Mouse (Mus musculus): Measurements from ENCODE around the gene Mtg2. TPM values are rescaled to one million over a fixed set of nuclear protein-coding genes. Genes with fewer than 3 reads are reported as not detected.
A peak's percentile ranks its signal among the peaks of the same experiment; 100 is the strongest.

The Mtg2 gene
- total and polyA plus RNA-seq, 2 experiments from 2014 or later, result 17.2 to 23.9 TPM

DNA sequence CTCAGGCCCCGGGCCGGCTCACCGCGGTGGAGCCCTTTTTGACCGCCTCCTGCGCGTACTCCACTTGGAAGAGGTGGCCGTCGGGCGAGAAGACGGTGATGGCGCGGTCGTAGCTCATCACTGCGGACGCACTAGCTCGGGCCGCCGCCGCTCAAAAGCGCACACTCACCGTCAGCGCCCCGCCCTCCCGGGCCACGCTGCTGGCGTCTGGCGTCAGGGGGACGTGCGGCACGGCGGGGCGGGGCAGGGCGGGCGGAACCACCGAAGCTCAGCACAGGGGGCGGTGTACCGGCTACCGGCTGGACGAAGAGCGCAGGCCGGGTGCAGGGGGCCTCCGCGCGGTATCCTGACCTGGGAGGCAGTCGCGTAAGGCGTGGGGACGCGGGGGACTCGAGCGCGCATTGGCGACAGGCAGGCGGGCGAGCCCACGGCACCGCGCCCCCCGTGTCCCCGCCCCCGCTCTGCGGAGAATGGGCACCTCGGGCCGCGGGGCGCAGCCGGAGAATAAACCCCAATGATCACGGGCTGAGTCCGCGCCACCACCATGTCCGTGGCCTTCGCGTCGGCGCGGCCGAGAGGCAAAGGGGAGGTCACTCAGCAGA is 28.0 kb upstream of the Mtg2 start, which contains the start of the genes Psma7 and Ss18l1:
Psma7 (minus strand) TSS at position 178 of the 602 bp plus-strand sequence.
Ss18l1 (plus strand) TSS at position 254 of the 602 bp plus-strand sequence.
- peak; percentile 97 for DNase-seq (ENCODE audit: low spot score)
- H3K27ac ChIP-seq, result peak within 1 kb of the TSS; percentile 95
- 2% methylated on average over 78 of the region's 78 CpGs for WGBS
- peaks cover 13% of the 10 kb centered on the region; the same call in 1 of the 2 replicates for H3K36me3 ChIP-seq (ENCODE audit: insufficient read depth, low read length)
- H3K4me3 ChIP-seq (ENCODE audit: low read length), result peak within 1 kb of the TSS; percentile 100
- no peaks in the 10 kb centered on the region for H3K27me3 ChIP-seq (ENCODE audit: insufficient read depth, low read length)
- H3K4me1 ChIP-seq (ENCODE audit: insufficient read depth, low read length), result peaks cover 20% of the 10 kb centered on the region
- no peaks in the 10 kb centered on the region for H3K9me3 ChIP-seq (ENCODE audit: low read length)
- peak within 1 kb of the TSS; percentile 78 for H3K9ac ChIP-seq (replicated peaks; ENCODE audit: low read length)
- peak; percentile 0; the same call in 1 of the 2 replicates for TF ChIP-seq CTCF (IDR thresholded peaks at IDR 0.05; ENCODE audit: low read depth)
- ATAC-seq, result peak; percentile 95
- H3K4me2 ChIP-seq (ENCODE audit: low read depth, low read length), result peak within 1 kb of the TSS; percentile 70

- peak; percentile 86 for DNase-seq (ENCODE audit: low spot score)
- Histone ChIP-seq H3K4me1 (ENCODE audit: insufficient read depth, low read length) (peaks cover 20% of the 10 kb centered on the region), H3K4me3 (ENCODE audit: low read length) (peak overlapping the region; percentile 100), H3K36me3 (ENCODE audit: insufficient read depth, low read length) (peaks cover 8% of the 10 kb centered on the region; the same call in 1 of the 2 replicates), H3K4me2 (ENCODE audit: low read depth, low read length) (peak overlapping the region; percentile 70), H3K27me3 (ENCODE audit: insufficient read depth, low read length) (no peaks in the 10 kb centered on the region), H3K9ac (replicated peaks; ENCODE audit: low read length) (peak overlapping the region; percentile 78), H3K9me3 (ENCODE audit: low read length) (no peaks in the 10 kb centered on the region), H3K27ac (peak overlapping the region; percentile 95)
- WGBS, result under 1% methylated on average over 58 of the region's 66 CpGs
- peak; percentile 79 for ATAC-seq
- no peak for TF ChIP-seq CTCF (IDR thresholded peaks at IDR 0.05; ENCODE audit: low read depth)
These were observed 27.4 kb upstream of the Mtg2 start for GRCm38 (mm10) chr2:180042858-180043515.

DNA sequence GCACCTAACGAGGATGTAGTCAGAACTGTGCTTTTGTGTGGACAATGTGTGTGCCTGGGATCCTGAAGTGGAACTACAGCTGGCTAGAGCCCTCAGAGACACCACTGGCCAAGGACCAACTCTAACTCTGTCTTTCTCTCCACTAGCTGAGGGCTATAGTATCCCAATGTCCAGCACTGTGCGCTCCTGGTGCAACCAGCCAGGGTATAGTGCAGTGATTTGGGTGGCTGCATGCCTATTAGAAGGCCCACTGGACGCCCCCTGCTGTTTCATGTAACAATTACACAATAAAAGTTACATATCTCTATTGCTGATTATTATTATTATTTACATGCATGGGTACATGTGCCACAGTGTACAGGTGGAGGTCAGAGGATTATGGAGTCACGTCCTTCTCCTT is 25.1 kb upstream of the Mtg2 start:
- Histone ChIP-seq H3K9me3 (ENCODE audit: low read length) (no peaks in the 10 kb centered on the region), H3K36me3 (ENCODE audit: insufficient read depth, low read length) (no peaks in the 10 kb centered on the region), H3K4me3 (ENCODE audit: low read length) (no peak overlapping the region), H3K27ac (no peak overlapping the region), H3K4me1 (ENCODE audit: insufficient read depth, low read length) (peaks cover 20% of the 10 kb centered on the region), H3K27me3 (ENCODE audit: insufficient read depth, low read length) (no peaks in the 10 kb centered on the region), H3K9ac (replicated peaks; ENCODE audit: low read length) (no peak overlapping the region), H3K4me2 (ENCODE audit: low read depth, low read length) (no peak overlapping the region)
- TF ChIP-seq CTCF (IDR thresholded peaks at IDR 0.05; ENCODE audit: low read depth), result peak; percentile 67
- ATAC-seq (no peak), DNase-seq (ENCODE audit: low spot score) (peak; percentile 71)
- 48% methylated on average over 4 of the region's 4 CpGs for WGBS

DNA sequence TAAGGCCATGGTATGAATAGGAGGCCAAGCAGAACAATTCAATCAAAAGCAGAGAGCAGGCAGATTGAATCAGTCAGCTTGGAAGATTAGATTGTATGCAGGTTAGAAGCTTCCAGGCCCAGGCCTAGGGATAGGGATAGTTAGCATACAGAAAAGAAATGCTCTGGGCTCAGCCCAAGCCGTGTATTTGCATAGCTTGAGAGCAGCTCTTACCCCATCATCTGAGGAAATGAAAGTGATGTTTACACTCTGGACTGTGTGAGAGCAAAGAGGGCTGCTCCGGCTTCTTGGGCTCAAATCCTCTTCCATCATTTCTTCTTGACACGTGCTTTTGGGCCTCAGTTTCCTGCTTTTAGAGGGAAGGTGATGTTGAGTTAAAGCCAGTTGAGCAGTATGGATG is 22.8 kb upstream of the Mtg2 start:
- Histone ChIP-seq H3K27ac (no peak overlapping the region), H3K9ac (replicated peaks; ENCODE audit: low read length) (no peak overlapping the region), H3K4me1 (ENCODE audit: insufficient read depth, low read length) (peaks cover 11% of the 10 kb centered on the region), H3K36me3 (ENCODE audit: insufficient read depth, low read length) (no peaks in the 10 kb centered on the region), H3K4me2 (ENCODE audit: low read depth, low read length) (no peak overlapping the region), H3K4me3 (ENCODE audit: low read length) (no peak overlapping the region), H3K27me3 (ENCODE audit: insufficient read depth, low read length) (no peaks in the 10 kb centered on the region), H3K9me3 (ENCODE audit: low read length) (no peaks in the 10 kb centered on the region)
- DNase-seq (ENCODE audit: low spot score), result no peak
- no peak for ATAC-seq
- TF ChIP-seq CTCF (IDR thresholded peaks at IDR 0.05; ENCODE audit: low read depth), result no peak
- 80% methylated on average over 3 of the region's 3 CpGs for WGBS

- Histone ChIP-seq H3K27ac (no peak overlapping the region), H3K36me3 (ENCODE audit: insufficient read depth, low read length) (peaks cover under 1% of the 10 kb centered on the region; the same call in 1 of the 2 replicates), H3K9ac (replicated peaks; ENCODE audit: low read length) (no peak overlapping the region), H3K4me1 (ENCODE audit: insufficient read depth, low read length) (peaks cover 11% of the 10 kb centered on the region), H3K4me3 (ENCODE audit: low read length) (no peak overlapping the region), H3K4me2 (ENCODE audit: low read depth, low read length) (no peak overlapping the region), H3K9me3 (ENCODE audit: low read length) (no peaks in the 10 kb centered on the region), H3K27me3 (ENCODE audit: insufficient read depth, low read length) (no peaks in the 10 kb centered on the region)
- DNase-seq (ENCODE audit: low spot score), result no peak
- ATAC-seq, result no peak
- 94% methylated on average over 18 of the region's 18 CpGs for WGBS
- TF ChIP-seq CTCF (IDR thresholded peaks at IDR 0.05; ENCODE audit: low read depth), result no peak
These were observed 22.3 kb upstream of the Mtg2 start for GRCm38 (mm10) chr2:180047980-180048635.

DNA sequence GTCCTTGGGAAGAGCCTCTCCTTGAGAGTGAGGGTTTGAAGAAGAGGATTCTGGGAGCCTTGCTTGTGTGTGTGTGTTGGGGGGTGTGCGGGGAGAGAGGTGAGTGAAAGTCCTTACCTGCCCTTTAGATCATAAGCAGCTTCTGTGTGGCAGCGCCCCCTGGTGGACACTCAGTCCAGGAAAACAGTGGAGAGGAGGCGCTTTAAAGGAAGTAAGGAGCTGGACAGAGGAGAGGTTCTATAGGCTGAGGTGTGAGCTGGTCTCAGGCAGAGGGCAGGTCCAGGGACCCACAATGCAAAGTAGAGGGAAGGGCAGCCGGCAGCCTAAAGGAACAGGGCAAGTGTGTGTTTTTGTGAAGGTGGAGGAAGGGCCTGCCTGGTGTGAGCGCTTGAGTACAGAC is 19.4 kb upstream of the Mtg2 start:
- peak; percentile 95 for TF ChIP-seq CTCF (IDR thresholded peaks at IDR 0.05; ENCODE audit: low read depth)
- 27% methylated on average over 5 of the region's 5 CpGs for WGBS
- Histone ChIP-seq H3K36me3 (ENCODE audit: insufficient read depth, low read length) (peaks cover 22% of the 10 kb centered on the region), H3K27me3 (ENCODE audit: insufficient read depth, low read length) (no peaks in the 10 kb centered on the region), H3K9ac (replicated peaks; ENCODE audit: low read length) (no peak overlapping the region), H3K9me3 (ENCODE audit: low read length) (no peaks in the 10 kb centered on the region), H3K4me3 (ENCODE audit: low read length) (no peak overlapping the region), H3K4me1 (ENCODE audit: insufficient read depth, low read length) (no peaks in the 10 kb centered on the region), H3K27ac (no peak overlapping the region), H3K4me2 (ENCODE audit: low read depth, low read length) (no peak overlapping the region)
- peak; percentile 62 for ATAC-seq
- DNase-seq (ENCODE audit: low spot score), result peak; percentile 83

All from hindbrain, postnatal 0 days (tissue).